Mouse (Mus musculus) gastrocnemius, postnatal 4 days (tissue): ENCODE results near the gene Tia1. TPM values are rescaled to one million over a fixed set of nuclear protein-coding genes. Genes with fewer than 3 reads are reported as not detected.

Source experiments
- DNase-seq, 2 experiments: peaks; one replicate each; pipeline ENCODE4 v3.0.0; 2021 to 2022; ENCODE audit warnings: low spot score in 2 of 2, mixed read lengths in 2 of 2
- total RNA-seq, 2 experiments: library from RNA; stranded (reverse); gene quantifications; 2 replicates each; pipeline ENCODE4 v1.2.3; 2021

The Tia1 gene
- total RNA-seq, 2 experiments from 2014 or later = 61.3 to 77.4 TPM

DNA sequence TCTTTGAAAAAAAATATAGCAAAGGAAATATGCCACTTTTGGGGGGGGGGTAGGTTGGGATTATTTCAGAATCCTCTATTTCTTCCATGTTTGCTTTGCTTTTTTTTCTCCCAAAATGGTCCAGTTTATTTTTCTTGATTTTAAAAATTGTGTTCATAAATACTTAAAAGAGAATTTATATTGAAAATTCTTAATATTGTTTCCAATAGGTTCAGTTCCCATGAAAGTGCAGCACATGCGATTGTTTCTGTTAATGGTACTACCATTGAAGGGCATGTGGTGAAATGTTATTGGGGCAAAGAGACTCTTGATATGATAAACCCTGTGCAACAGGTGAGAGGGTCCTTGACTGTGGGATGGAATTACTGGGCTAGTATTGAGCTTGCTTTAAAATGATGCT, 22.3 kb downstream of the Tia1 start, which contains the start of gene Gm44790:
Gm44790 (plus strand) TSS at position 301 of the 400 bp plus-strand sequence.
- no peak for DNase-seq

DNA sequence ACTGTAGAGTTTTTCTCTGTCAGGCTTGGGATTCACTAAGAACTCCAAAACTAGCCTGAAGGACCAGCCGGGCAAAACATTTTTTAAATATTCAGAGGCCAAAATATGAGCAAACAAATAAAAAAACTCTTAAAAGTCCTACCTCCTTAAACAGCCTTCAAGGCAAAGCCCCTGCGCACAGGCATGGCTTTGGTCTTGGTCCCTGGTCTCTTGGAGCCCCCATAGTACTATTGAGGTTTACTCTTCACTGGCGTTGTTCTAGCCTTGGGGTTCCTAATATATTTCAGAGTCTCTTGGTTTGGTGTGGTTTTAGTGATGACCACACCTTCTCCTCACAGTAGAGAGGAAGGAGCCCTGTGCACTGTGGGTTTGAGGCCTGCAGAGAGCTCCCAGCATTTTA, 27.5 kb downstream of the Tia1 start:
- DNase-seq = no peak

GRCm38 (mm10) chr6:86433696-86434095, 29.7 kb downstream of the Tia1 start:
- DNase-seq = no peak

DNA sequence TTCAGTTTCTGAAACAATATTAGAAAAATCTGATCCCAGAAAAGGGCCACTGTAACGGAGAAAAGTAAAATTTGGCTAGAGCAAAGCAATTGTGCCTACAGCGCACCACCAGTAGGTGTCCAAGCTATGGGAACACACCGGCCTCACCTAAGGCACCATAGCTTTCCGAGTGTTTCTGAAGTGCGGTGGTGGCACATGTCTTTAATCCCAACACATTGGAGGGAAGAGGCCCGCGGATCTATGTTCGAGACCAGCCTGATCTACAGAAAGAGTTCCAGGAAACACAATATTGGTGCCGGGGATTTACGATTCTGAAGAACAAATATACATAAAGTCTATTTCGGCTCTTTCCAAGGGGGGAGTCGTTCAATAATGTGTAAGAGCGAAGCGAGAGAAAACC, 33.7 kb downstream of the Tia1 start:
- DNase-seq = peak; percentile 15 to 32

GRCm38 (mm10) chr6:86438272-86439118, 34.5 kb downstream of the Tia1 start, which contains the start of gene C87436:
C87436 (plus strand) TSS chr6:86438374.
- peak; percentile 84 to 95 for DNase-seq

DNA sequence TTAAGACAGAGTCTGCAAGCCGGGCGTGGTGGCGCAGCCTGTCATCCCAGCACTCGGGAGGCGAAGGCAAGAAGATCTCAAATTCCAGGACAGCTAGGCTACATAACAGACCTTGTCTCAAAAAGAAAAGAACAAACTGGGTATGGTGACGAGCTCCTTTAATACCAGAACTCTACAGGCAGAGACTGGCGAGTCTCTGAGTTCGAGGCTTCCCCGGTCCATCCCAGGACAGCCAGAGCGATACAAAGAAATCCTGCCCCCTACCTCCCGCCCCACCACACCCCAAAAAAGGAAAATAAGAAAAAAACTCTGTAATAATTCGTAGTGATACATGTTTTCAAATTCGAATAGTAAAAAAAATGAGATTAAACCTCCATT, 35.1 kb downstream of the Tia1 start:
- peak in 1 of 2 experiments; percentile 13 for DNase-seq

- DNase-seq = peak in 1 of 2 experiments; percentile 4
Measured at GRCm38 (mm10) chr6:86439531-86439930, 35.5 kb downstream of the Tia1 start.

GRCm38 (mm10) chr6:86441571-86441970, 37.6 kb downstream of the Tia1 start:
- DNase-seq = no peak

DNA sequence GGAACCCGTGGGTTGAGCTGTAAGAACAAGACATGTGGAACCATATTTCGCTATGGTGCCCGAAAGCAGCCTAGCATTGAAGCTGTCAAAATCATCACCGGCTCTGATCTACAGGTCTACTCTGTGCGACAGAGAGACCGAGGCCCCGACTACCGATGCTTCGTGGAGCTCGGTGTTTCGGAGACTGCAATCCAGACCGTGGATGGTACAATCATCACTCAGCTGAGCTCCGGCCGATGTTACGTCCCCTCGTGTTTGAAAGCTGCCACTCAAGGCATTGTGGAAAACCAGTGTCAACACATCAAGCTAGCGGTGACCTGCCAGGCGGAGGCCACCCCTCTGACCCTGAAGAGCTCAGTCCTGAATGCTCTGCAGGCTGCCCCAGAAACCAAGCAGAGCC, 41.5 kb downstream of the Tia1 start:
- peak in 1 of 2 experiments; percentile 9 for DNase-seq

- DNase-seq = peak in 1 of 2 experiments; percentile 0
Measured at GRCm38 (mm10) chr6:86446927-86447568, 43.0 kb downstream of the Tia1 start.

DNA sequence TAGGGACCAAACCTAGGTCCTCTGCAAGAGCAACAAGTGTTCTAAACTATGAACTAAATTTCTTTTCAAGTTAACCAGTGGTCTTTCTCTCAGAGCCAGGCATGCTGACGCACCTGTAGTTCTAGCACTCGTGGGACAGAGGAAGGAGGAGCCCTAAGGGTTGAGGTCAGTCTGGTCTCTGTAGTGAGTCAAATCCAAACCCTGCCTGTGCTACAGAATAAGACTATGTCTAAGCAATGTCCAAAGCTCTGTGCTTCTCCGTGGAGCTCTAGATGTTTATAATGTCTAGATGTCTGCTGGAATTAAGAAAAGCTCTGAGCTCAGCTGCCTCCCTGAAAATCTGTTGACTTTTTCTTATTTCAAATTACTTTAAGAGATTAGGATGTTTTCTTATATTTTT, 52.7 kb downstream of the Tia1 start:
- no peak for DNase-seq

GRCm38 (mm10) chr6:86463079-86463478, 59.1 kb downstream of the Tia1 start:
- no peak for DNase-seq

GRCm38 (mm10) chr6:86471317-86471716, 67.3 kb downstream of the Tia1 start:
- no peak for DNase-seq

DNA sequence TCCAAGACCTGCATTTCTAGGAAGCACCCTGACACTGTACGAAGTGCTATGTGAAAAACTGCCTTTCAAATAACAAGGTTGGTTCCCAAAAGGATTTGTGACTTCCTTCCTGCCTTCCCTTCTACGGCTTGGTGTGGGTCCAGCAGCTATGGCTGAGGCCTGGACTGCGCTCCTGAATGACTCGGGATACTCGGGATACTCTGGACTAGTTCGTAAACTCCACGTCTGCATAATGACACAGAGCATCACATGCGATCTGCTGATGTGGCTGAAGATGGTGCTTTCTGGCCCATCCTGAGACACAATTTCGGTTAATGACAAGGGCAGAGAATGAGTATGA, 67.7 kb downstream of the Tia1 start:
- no peak for DNase-seq

DNA sequence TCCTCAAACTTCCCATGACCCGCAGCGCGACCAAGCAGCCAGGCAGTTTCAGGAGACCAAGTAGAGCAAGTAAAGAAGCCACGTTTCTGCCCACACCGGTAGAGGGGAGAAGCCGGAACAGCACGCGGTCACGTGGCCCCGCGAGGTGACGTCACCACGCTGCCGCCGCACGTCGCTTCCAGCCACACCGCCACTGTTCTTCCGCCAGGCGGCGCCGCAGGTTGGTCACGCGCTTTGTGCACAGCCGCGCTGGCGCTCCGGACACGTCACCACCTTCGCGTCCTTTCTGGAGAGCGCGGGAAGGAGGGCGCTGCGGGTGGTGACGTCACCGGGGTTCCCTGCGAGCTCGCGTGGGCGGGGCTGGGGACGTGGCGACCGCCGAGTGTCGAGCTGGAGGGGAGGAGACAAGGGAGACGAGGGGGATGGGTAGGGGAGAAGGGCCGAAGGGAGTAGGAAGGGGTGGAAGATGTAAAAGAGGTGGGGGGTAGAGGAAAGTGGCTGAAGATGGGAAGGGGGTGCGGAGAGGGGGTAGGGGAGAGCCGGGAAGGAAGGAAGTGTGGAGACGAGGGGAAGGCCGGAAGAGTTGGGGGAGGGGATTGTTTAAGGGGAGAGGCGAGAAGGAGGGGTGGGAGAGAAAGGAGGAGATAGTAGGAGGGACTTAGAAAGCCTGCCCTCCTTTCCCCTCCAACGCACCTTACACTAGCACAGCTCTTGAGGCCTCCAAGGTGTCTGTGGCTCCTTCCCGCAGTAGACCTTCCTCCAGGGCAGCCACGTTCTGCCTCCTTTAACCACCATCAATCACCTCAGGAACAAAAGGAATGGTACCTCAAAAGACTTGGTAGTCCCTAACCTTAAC, 68.3 kb downstream of the Tia1 start:
- peak; percentile 100 for DNase-seq

GRCm38 (mm10) chr6:86473077-86473476, 69.1 kb downstream of the Tia1 start:
- DNase-seq = no peak

GRCm38 (mm10) chr6:86474072-86474471, 70.1 kb downstream of the Tia1 start:
- DNase-seq = no peak

DNA sequence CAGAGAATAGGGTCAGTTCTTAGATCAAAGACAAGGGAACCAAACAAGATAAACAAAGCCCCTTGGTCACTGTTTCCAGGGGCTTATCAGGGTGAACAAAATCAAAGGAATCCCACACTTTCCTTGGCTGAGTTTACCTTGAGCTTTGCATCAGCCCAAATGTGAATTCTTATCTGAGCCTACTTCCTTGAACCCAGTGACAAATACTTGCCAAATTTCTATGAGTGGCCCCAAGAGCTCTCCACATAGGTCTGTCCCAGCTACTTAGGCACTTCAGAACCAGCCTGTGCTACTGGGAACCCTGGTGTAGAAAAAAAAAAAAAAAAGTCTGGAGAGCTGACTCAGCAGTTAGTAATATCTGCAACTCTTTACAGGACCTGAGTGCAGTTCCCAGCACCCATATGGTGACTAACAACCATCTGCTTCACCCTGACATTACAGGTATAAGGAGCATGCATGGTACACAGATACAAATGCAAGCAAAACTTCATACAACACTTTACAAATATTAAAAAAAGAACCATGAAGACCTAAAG, 70.7 kb downstream of the Tia1 start:
- DNase-seq = no peak

DNA sequence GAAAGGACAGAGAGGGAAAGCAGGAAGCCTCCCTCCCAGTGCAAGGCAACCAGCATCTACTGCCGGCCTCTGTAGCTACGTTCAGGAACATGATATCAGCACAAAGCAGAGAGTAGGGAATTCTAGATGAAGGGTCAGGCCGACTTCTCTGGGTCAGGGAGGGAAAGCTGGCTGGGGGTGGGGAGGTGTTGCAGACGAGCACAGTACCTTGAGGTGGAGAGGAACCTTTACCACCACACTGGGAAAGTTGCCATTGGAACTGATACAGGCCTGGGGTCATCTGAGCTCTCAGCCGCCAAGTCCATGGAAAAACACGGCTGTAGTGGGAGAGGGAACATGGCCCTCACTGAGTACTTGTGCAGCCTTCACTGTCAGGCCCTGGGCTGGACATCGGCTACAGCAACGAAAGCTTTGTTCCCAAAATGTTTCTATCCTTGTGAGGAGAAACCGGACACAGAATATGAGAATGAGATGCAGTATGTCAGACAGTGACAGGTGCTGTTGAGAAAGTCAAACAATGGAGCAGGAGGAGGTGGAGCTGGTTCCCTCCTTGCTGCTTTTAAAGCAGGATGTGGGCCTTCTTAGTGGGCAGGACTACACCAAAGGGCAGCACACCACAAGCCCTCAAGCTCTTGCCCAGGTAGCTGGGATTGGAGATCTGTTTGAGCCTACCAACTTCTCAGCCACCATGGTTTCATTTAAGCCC, 71.6 kb downstream of the Tia1 start:
- DNase-seq = peak in 1 of 2 experiments; percentile 36

GRCm38 (mm10) chr6:86476931-86477330, 72.9 kb downstream of the Tia1 start:
- DNase-seq = no peak

DNA sequence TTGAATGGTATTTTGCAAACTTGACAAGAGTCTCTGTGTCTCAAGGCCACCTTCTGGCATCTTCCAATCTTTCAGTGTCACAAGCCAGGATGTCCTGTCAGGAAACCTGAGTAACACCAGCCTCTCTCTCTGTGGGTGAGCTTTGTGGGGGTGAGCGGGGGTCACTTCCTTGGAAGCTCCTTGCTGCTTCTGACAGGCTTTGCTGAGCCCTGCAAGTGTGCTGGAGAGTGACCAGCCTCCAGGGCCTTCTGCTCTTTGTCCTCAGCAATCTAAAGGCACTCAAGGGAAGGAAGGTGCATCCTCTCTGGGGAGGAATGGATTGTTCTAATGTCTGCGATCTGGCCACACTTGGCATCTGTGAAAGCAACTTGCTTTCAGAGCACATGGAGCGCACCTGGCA, 75.3 kb downstream of the Tia1 start:
- DNase-seq = no peak
